Mouse (Mus musculus) C2C12 (cell line): ENCODE results near the gene Plxdc1. TPM values are rescaled to one million over a fixed set of nuclear protein-coding genes. Genes with fewer than 3 reads are reported as not detected.

Source experiments
- H3K27me3 ChIP-seq: one replicate; pipeline ENCODE4 v1.6.1; 2011; ENCODE audit not compliant: control insufficient read depth, insufficient read depth, insufficient read length
- H3K36me3 ChIP-seq: one replicate; pipeline ENCODE4 v1.6.1; 2011; ENCODE audit not compliant: control insufficient read depth, insufficient read depth
- H3K4me3 ChIP-seq: one replicate; pipeline ENCODE4 v1.5.1; 2011; ENCODE audit warnings: mild to moderate bottlenecking, control low read depth; ENCODE audit not compliant: poor library complexity, insufficient read depth, severe bottlenecking
- H3K79me2 ChIP-seq: one replicate; pipeline ENCODE4 v1.6.1; 2011; ENCODE audit not compliant: control insufficient read depth, insufficient read depth
- H3K79me3 ChIP-seq: one replicate; pipeline ENCODE4 v1.6.1; 2011; ENCODE audit warnings: low read depth, control low read depth
- H3ac ChIP-seq: one replicate; pipeline ENCODE3; 2011; ENCODE audit warnings: low read depth; ENCODE audit not compliant: control insufficient read depth, insufficient read length
- CEBPB ChIP-seq: IDR thresholded peaks from one replicate; pipeline ENCODE4 v1.6.1; 2011; ENCODE audit warnings: low read depth, mild to moderate bottlenecking, control low read depth, moderate library complexity
- CTCF ChIP-seq: IDR thresholded peaks from one replicate; pipeline ENCODE4 v1.5.1; 2011; ENCODE audit not compliant: control insufficient read depth, insufficient read depth, insufficient read length
- FOSL1 ChIP-seq: IDR thresholded peaks from one replicate; pipeline ENCODE4 v1.8.0; 2011; ENCODE audit warnings: mild to moderate bottlenecking, low read length; ENCODE audit not compliant: poor library complexity, insufficient read depth, severe bottlenecking
- MAX ChIP-seq: IDR thresholded peaks from one replicate; pipeline ENCODE4 v1.6.1; 2011; ENCODE audit warnings: mild to moderate bottlenecking, control low read depth
- MYOD1 ChIP-seq: IDR thresholded peaks from one replicate; pipeline ENCODE4 v1.6.1; 2011; ENCODE audit warnings: low read depth; ENCODE audit not compliant: control insufficient read depth, insufficient read length
- MYOG ChIP-seq: IDR thresholded peaks from one replicate; pipeline ENCODE4 v1.6.1; 2011; ENCODE audit not compliant: control insufficient read depth, insufficient read length; ENCODE audit errors: extremely low read depth
- USF1 ChIP-seq: IDR thresholded peaks from one replicate; pipeline ENCODE4 v1.6.1; 2011; ENCODE audit warnings: low read depth, mild to moderate bottlenecking, control low read depth, moderate library complexity
- polyA plus RNA-seq: library from polyadenylated mRNA; unstranded; fragments of >200 nt; fragmentation: generic; extraction: Trizol; gene quantifications from one replicate; pipeline ENCODE4 v1.2.1, GENCODE M21; 2012; ENCODE audit warnings: missing spikeins

The Plxdc1 gene
- polyA plus RNA-seq, 1 experiment = 0.25 TPM

DNA sequence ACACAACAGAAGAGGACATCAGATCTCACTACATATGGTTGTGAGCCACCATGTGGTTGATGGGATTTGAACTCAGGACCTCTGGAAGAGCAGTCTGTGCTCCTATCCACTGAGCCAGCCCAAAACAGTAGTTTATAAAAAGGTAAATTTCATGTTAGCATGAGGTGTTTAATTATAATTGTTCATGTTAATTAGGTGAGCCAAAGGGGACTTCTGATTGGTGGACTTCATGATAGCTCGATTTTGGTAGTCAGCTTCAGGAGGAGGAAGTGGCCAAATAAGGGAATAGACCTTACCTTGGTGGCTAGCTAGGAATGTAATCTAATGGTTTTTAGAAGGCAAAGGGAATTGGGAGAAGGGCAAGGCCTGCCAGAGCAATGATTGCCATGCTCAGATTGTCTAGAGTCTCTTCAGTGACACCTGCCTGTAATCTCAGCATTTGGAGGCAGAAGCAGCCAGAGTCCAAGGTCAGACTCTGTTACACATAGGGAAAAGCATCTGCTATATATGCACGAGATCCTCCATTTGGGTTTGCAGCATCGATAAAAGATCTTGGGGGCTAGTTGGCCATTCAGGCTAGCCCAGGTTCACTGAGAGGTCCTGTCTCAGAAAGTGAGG is 88.6 kb downstream of the Plxdc1 start:
- TF ChIP-seq MYOD1 (no peak), USF1 (no peak), MYOG (no peak), MAX (no peak), CEBPB (no peak), FOSL1 (no peak), CTCF (no peak)
- H3ac ChIP-seq = no peak overlapping the region
- H3K36me3 ChIP-seq = no peaks in the 10 kb centered on the region

GRCm38 (mm10) chr11:97896655-97897054 is 89.6 kb downstream of the Plxdc1 start:
- H3K36me3 ChIP-seq = no peaks in the 10 kb centered on the region
- TF ChIP-seq FOSL1 = no peak
- TF ChIP-seq CTCF = no peak
- TF ChIP-seq MYOD1 = peak; percentile 72
- TF ChIP-seq USF1 = no peak
- no peak for TF ChIP-seq MAX
- no peak for TF ChIP-seq CEBPB
- TF ChIP-seq MYOG = no peak
- no peaks in the 10 kb centered on the region for H3K79me3 ChIP-seq
- H3K27me3 ChIP-seq = no peaks in the 10 kb centered on the region
- no peak overlapping the region for H3K4me3 ChIP-seq
- H3ac ChIP-seq = no peak overlapping the region
- no peaks in the 10 kb centered on the region for H3K79me2 ChIP-seq

More for the DNA sequence above, 88.6 kb downstream of the Plxdc1 start:
- no peaks in the 10 kb centered on the region for H3K79me2 ChIP-seq
- no peak overlapping the region for H3K4me3 ChIP-seq
- no peaks in the 10 kb centered on the region for H3K27me3 ChIP-seq
- no peaks in the 10 kb centered on the region for H3K79me3 ChIP-seq

DNA sequence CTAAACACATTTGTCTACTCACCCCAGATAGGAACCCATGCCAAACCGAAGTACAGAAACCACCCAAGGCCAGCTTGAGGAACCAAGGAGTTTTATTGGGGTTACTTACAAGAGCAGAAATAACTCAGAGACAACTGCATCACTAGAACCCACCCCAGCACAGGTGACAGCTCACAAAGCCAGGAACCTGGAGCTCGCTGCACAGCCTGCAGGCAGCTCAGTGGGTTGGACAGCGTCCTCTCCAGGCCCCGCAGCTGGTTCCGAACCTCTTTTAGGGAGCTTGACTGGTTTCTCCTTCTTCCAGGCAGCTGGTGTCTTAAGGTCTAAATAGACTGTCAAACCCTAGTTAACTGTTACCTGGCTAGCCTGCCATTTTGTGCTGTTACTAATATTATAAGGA is 94.4 kb downstream of the Plxdc1 start:
- H3K79me3 ChIP-seq = no peaks in the 10 kb centered on the region
- H3K4me3 ChIP-seq = no peak overlapping the region
- H3K36me3 ChIP-seq = no peaks in the 10 kb centered on the region
- no peaks in the 10 kb centered on the region for H3K27me3 ChIP-seq
- no peak for TF ChIP-seq MAX
- TF ChIP-seq USF1 = no peak
- TF ChIP-seq CTCF = no peak
- TF ChIP-seq CEBPB = no peak
- no peak for TF ChIP-seq MYOD1
- TF ChIP-seq FOSL1 = no peak
- no peak for TF ChIP-seq MYOG
- no peaks in the 10 kb centered on the region for H3K79me2 ChIP-seq
- no peak overlapping the region for H3ac ChIP-seq

GRCm38 (mm10) chr11:97885296-97885915 is 100.8 kb downstream of the Plxdc1 start:
- Histone ChIP-seq H3K36me3 (no peaks in the 10 kb centered on the region), H3K4me3 (peak overlapping the region; percentile 31), H3K79me2 (no peaks in the 10 kb centered on the region), H3K27me3 (no peaks in the 10 kb centered on the region), H3ac (no peak overlapping the region), H3K79me3 (no peaks in the 10 kb centered on the region)
- no peak for TF ChIP-seq MYOG
- no peak for TF ChIP-seq USF1
- TF ChIP-seq FOSL1 = no peak
- TF ChIP-seq CTCF = no peak
- TF ChIP-seq CEBPB = no peak
- no peak for TF ChIP-seq MYOD1
- TF ChIP-seq MAX = no peak

DNA sequence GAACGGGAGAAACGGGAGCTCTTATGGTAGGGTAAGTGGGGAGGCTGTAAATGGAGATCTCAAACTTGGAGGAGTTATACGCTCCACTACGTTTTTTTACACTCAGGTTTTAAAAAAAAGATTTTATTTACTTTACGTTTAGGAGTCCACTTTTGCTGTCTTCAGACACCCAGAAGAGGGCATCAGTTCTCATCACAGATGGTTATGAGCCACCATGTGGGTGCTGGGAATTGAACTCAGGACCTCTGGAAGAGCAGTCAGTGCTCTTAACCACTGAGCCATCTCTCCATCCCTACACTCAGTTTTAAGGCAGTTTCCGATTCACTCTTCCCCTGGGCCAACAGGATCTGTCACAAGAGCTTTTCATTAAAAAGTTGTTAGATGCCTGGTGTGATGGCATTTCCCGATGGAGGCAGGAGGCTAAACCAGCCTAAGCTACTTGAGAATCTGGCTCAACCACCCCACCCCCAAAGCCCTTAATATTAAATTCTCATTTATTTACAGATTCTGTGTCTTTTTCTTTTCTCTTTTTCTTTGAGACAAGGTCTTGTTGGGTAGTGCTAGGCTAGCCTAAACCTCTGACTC is 101.6 kb downstream of the Plxdc1 start:
- Histone ChIP-seq H3K79me3 (no peaks in the 10 kb centered on the region), H3K27me3 (no peaks in the 10 kb centered on the region), H3K4me3 (peak overlapping the region; percentile 31), H3ac (no peak overlapping the region), H3K36me3 (no peaks in the 10 kb centered on the region), H3K79me2 (no peaks in the 10 kb centered on the region)
- TF ChIP-seq CTCF (no peak), CEBPB (no peak), MYOG (no peak), MAX (no peak), USF1 (no peak)

DNA sequence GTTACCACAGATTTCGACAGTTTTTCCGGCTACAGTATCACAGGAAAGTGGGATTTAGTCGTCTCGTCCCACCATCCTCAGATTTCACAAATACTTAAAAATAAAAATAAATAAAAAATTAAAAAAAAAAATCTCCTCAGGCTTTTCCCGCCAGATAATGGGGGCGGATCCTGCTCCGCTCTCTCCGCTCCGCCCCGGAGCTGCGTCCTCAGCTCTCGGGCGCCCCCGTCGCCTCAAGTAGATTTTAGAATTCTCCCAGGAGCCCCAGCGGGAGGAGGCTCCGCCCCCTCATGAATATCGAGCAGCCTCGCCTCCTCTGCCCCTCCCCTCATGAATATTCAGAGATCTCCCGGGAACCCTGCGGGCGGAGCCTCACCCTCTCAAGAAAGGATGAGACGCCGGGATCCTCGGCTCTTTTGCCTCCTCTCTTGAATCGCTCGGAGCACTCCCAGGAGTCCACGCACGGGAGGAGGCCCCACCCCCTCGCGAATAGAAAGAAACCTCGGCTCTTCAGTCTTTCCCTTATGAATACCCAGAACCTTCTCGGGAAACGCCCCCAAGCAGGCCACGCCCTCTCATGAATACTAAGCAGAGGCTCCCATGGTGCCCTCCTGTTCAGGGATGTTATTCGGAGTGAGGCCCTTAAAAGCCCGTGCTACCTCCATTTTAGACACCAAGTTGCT is 102.2 kb downstream of the Plxdc1 start, which contains the start of gene Fbxo47:
TSS of gene Fbxo47 (minus strand) at position 237 of the 683 bp plus-strand sequence.
- TF ChIP-seq FOSL1 (no peak), CTCF (peak; percentile 40)
- H3K4me3 ChIP-seq = peak within 1 kb of the TSS; percentile 31
- no peaks in the 10 kb centered on the region for H3K27me3 ChIP-seq
- no peaks in the 10 kb centered on the region for H3K36me3 ChIP-seq
- H3ac ChIP-seq = peak within 1 kb of the TSS; percentile 30
- no peaks in the 10 kb centered on the region for H3K79me2 ChIP-seq
- no peaks in the 10 kb centered on the region for H3K79me3 ChIP-seq
